11 mouse cellular contexts compared by ENCODE assay signal in the genomic region with DNA sequence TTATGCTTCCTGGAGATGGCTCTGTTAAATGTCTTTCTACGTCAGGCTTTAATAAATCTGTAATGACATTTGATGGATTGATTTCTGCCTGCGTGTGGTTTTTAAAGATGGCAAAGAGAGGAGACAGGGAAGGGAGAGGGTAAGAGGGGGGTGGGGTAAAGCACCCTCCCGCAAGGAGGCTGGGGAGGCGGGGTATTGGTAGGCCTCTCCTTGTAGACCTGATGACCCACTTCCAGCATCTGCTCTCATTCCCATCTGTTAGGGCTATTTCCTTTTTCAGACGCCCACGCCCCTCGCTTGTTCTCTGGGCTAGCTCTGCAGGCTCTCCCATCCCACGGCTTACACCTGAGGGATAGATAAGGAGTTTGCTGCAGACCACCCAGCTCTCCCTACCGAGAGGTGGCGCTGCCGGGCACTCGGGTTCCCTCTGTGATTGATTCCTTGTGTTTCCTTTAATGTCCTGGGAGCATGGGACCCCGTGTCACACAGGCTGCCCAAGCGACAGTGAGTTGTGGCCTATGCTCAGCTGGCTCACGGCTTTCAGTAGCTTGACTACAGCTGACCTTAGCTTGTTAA.
A peak's percentile ranks its signal among the peaks of the same experiment; 100 is the strongest.
DNase-seq lines count a peak whose midpoint lies in the region; ATAC-seq and TF ChIP-seq lines count a peak whose summit lies in the region.
"Had no signal": no experiment of that assay in that cellular context is flagged by ENCODE, and none has a peak within 500 bp of the region (broad histone marks: within the 10 kb centered on the region; RNA-seq: fewer than 3 reads in every experiment).

No protein-coding gene starts in this region.

- TF ChIP-seq EP300 in ES-Bruce4 (IDR thresholded peaks at IDR 0.05; ENCODE audit: insufficient read depth, low read depth, low read length) = no peak

- no peak overlapping the region for H3K27ac ChIP-seq in ES-Bruce4 (ENCODE audit: insufficient read depth, low read length)
- H3K27ac ChIP-seq in intestine, postnatal 0 days (ENCODE audit: low read depth, low read length) = no peak overlapping the region
- H3K27ac ChIP-seq: hindbrain, embryonic 14.5 days had no signal

- H3K4me3 ChIP-seq in ES-Bruce4 (ENCODE audit: low read depth, low read length) = peak overlapping the region; percentile 15; the same call in 1 of the 2 replicates
- H3K4me3 ChIP-seq in intestine, postnatal 0 days (ENCODE audit: low read depth, low read length) = no peak overlapping the region

- peak; percentile 11 for DNase-seq in adrenal gland, postnatal 25 days
- DNase-seq in adrenal gland, adult 18-20 months (ENCODE audit: low spot score in 2 of 2) = no peak
- DNase-seq in left cerebral cortex, postnatal 25 days (ENCODE audit: low spot score in 2 of 2) = peak; percentile 11 to 22
- no peak for DNase-seq in left cerebral cortex, adult 9 months (ENCODE audit: low spot score in 2 of 2)
- DNase-seq in B cell, adult 2 months = no peak
- DNase-seq in heart, adult 18-20 months = no peak
- DNase-seq: adrenal gland, adult 2 months had no signal

- H3K9me3 ChIP-seq in ES-Bruce4 (replicated peaks; ENCODE audit: control insufficient read depth, insufficient read depth, low read length, poor library complexity, severe bottlenecking) = no peaks in the 10 kb centered on the region
- H3K9me3 ChIP-seq in intestine, postnatal 0 days (ENCODE audit: control insufficient read depth) = no peaks in the 10 kb centered on the region

- WGBS in intestine, postnatal 0 days = 48% methylated on average over 15 of the region's 15 CpGs

- no peak overlapping the region for H3K9ac ChIP-seq in ES-Bruce4 (ENCODE audit: low read depth, poor library complexity, severe bottlenecking)
- no peak overlapping the region for H3K9ac ChIP-seq in intestine, postnatal 0 days (ENCODE audit: low read depth, low read length)
- H3K9ac ChIP-seq: hindbrain, embryonic 14.5 days had no signal

- no peaks in the 10 kb centered on the region for H3K4me1 ChIP-seq in ES-Bruce4 (ENCODE audit: control insufficient read depth, insufficient read depth, low read length)
- H3K4me1 ChIP-seq in intestine, postnatal 0 days (replicated peaks; ENCODE audit: control insufficient read depth, insufficient read depth, low read length) = no peaks in the 10 kb centered on the region; the same call in none of the 2 replicates

- H3K36me3 ChIP-seq in ES-Bruce4 (ENCODE audit: control insufficient read depth, insufficient read depth, low read length, poor library complexity, severe bottlenecking) = no peaks in the 10 kb centered on the region
- no peaks in the 10 kb centered on the region for H3K36me3 ChIP-seq in intestine, postnatal 0 days (ENCODE audit: control insufficient read depth, insufficient read depth)

- no peak for TF ChIP-seq POLR2A in ES-Bruce4 (IDR thresholded peaks at IDR 0.05; ENCODE audit: insufficient read depth, low read length)

- no peak overlapping the region for H3K4me2 ChIP-seq in intestine, postnatal 0 days (replicated peaks; ENCODE audit: low read depth)
- H3K4me2 ChIP-seq: hindbrain, embryonic 14.5 days had no signal

- ATAC-seq in intestine, postnatal 0 days = no peak
- ATAC-seq: midbrain, embryonic 16.5 days had no signal

- peak; percentile 76 for TF ChIP-seq CTCF in ES-Bruce4 (IDR thresholded peaks at IDR 0.05; ENCODE audit: low read depth, low read length)
- peak; percentile 51 for TF ChIP-seq CTCF in intestine, postnatal 0 days (IDR thresholded peaks at IDR 0.05; ENCODE audit: low read depth)

- no peaks in the 10 kb centered on the region for H3K27me3 ChIP-seq in ES-Bruce4 (ENCODE audit: control insufficient read depth, insufficient read depth, low read length, poor library complexity, severe bottlenecking)
- H3K27me3 ChIP-seq in intestine, postnatal 0 days (replicated peaks; ENCODE audit: control insufficient read depth, insufficient read depth, low read length) = no peaks in the 10 kb centered on the region

- intact Hi-C loops in left cerebral cortex, postnatal 25 days (cut with DNase I) = no loop called here

Comparison
In these comparisons a context has a peak if more than half of its experiments do, and no peak if none do; other contexts are left out.
1. DNase-seq: peak in adrenal gland, postnatal 25 days (single experiment) and left cerebral cortex, postnatal 25 days (2 of 2); none in adrenal gland, adult 18-20 months (0 of 2), left cerebral cortex, adult 9 months (0 of 2), B cell, adult 2 months (0 of 2) and heart, adult 18-20 months (0 of 2).